Mouse (Mus musculus) testis, postnatal 10 days (tissue): ENCODE results near the gene Rims4.
A peak's percentile ranks its signal among the peaks of the same experiment; 100 is the strongest.

Experiments
- DNase-seq: peaks from one replicate; pipeline ENCODE4 v3.0.0; 2021; ENCODE audit warnings: low spot score

Rims4 gene

GRCm38 (mm10) chr2:163918317-163919258 is at the start of gene Rims4:
Rims4 (minus strand) TSS chr2:163918683.
- DNase-seq = peak; percentile 75

- no peak for DNase-seq
Measured at GRCm38 (mm10) chr2:163965706-163966105, 47.2 kb upstream of the Rims4 start.

- DNase-seq = peak; percentile 66
Measured at GRCm38 (mm10) chr2:163964606-163965560, 46.4 kb upstream of the Rims4 start.

DNA sequence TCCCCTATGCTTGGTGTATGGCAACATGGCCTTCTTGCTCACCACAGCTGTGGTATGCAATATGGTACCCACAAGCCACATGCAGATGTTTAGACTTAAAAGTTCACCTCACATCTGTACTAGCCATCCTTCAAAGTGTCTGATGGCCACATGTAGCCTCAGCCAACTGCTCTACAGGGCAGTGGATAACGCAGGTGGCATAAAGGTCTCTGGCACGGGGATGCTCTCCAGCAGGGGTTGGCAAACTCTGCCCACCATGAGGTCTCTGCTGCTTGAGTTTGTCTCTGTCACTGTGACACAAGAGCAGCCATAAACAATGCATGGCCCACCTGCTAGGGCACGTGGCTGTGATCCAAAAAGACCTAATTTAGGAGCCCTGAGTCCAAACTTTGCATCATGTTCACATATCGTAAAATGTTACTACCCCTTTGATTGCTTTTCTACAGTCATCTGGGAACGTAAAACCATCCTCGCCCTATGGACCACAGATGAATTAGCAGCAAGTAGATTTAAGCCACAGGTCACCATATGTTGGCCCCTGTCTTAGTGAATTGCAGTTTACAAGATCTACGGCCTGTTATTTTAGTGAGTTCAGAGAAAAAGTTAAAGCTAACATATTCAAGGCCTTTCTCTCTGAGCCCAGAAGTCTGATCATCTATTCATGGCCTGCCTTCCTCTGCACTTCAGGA is 35.3 kb upstream of the Rims4 start:
- no peak for DNase-seq

DNA sequence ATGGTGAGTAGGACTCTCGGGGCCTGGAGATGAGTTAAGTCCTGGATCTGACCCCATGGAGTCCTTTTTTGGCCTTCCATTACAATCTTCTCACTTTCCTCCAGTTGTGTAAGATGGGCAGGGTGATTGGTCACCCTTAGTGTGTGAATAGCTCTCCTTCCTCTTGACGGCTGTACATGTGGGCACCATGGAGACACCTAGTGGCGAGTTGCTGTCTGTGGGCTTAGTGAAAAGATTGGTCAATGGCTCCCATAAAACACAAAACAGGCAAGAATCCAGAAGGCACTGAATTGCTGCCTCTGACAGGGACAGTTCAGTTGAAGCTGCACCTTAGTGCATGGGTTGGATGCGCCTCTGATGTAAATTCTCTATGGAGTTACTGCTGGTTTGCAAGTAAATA is 33.3 kb upstream of the Rims4 start:
- peak; percentile 75 for DNase-seq

DNA sequence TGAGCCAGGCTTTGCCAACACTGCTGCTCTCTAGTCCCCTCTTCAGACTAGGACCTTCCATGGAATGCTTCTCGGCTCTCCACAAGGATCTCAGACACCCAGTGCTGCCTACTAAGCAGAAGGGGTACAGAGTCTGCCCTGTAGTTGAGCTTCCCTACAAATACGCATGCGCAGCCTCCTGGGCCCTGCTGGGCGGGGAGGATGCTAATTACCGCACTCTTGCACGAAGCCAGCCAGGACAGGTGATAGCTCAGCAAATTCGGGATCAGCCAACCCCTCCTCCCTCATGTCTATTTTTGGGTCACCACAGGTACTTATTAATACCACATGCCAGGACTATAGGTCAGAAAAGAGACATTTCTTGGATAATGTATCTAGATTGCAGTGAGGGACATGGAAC is 29.5 kb upstream of the Rims4 start:
- no peak for DNase-seq

- peak; percentile 68 for DNase-seq
Measured at GRCm38 (mm10) chr2:163946221-163946620, 27.7 kb upstream of the Rims4 start.

DNA sequence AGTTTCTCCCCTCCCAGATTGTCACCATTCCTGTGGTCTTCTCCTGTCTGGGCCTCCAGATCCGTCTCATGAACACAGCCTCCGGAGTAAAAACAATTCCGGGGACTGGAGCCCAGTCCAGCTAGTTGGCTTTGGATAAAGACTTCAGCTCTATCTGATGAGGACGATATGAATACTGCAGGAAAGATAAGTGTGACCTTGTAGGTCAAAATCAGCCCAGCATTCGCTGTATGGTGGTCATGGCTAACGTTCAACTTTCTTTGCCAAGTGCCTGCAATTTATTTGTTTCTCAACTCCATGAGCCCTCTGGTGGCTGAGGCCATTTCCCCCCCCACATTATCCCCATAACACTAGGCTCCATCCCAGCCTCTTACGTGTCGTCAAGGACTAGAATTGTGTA is 26.0 kb upstream of the Rims4 start:
- DNase-seq = no peak

- DNase-seq = no peak
Measured at GRCm38 (mm10) chr2:163943056-163943455, 24.6 kb upstream of the Rims4 start.

- no peak for DNase-seq
Measured at GRCm38 (mm10) chr2:163939522-163939921, 21.0 kb upstream of the Rims4 start.

- DNase-seq = no peak
Measured at GRCm38 (mm10) chr2:163932151-163932550, 13.7 kb upstream of the Rims4 start.

DNA sequence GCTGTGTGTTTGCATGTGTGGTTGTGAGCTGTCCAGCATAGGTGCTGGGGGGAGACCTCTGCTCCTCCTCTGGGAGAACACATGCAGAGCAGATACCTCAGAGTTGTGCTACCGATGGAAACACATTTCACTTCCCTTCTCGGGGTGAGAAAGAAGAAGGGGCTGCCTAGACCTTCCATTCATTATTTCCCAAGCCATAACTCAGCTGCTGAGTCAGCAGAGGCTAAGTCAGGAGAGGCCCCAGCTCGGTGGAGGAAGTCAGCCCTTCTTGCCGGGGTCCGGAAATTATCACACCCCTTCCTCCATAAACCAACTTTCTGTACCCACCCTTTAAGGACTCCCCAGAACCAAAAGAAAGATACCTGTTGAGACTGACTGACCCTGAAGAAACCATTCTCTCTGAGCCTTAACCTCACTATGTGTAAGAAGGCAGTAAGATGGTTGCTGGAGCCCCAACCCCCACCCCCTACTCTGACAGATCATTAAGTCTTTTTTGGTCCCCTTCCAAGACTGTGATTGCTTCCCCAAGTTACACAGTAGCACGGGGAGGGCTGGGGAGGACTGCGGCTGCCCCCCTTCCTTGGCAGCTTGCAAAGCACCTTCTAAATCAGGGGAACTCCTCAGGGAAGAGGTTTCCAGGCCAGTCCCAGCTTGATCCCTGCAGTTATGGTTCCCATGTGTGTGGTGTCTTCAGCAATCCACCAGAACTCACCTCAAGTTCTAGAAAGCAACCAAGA is 10.1 kb upstream of the Rims4 start:
- no peak for DNase-seq

DNA sequence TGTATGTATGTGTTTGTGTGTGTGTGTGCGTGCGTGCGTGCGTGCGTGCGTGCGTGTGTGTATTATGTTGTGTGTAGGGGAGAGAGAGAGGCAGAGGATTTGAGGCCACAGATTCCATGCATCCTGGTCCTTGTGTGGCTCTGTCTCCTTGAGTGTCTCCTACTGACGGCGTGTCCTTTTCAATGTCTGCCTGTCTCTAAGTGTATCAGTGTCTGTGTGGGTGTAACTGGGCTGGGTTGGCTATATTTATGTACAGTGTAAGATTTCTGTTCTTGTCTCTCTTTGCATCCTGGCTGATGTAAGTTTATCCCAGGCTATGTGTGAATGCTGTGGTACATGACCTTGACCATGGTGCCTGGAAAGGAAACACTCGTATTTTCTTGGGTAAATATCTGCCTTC is 6.6 kb upstream of the Rims4 start:
- no peak for DNase-seq

DNA sequence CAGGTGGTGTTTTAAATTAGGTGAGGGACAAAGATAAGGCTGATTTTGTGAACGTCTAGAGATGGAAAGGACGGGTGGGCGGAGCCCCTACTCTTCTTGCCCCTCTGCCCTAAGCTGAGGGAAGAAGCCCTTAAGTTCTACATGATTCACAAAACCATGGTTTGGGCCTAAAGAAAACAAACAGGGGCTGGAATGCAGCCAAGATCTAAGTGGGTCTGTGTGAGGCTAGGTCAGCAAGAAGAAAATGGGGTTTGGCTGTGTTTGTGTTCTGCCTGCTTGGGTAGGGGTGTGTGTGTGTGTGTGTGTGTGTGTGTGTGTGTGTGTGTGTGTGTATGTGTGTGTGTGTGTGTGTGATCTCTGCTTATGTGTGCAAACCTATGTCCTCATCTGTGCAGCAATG is 6.0 kb upstream of the Rims4 start:
- no peak for DNase-seq

- peak; percentile 69 for DNase-seq
Measured at GRCm38 (mm10) chr2:163923113-163923512, 4.6 kb upstream of the Rims4 start.

DNA sequence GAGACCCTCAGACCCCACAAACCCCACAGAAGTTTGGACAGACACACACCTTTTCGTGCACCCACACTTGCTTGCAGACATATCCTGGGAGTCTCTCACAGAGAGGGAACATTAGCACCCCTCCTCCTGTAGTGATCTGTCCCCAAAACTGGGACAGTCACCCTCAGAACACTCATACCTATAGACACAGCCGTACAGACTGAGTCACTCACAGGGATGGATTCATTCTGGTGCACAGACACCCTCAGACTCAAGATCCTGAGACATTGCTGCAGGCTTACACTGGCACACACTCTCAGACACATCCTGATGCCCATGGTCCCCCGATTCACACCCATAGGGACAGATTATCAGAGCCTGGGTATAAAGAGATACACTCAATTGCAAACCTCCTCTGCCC is 1.1 kb upstream of the Rims4 start:
- no peak for DNase-seq

DNA sequence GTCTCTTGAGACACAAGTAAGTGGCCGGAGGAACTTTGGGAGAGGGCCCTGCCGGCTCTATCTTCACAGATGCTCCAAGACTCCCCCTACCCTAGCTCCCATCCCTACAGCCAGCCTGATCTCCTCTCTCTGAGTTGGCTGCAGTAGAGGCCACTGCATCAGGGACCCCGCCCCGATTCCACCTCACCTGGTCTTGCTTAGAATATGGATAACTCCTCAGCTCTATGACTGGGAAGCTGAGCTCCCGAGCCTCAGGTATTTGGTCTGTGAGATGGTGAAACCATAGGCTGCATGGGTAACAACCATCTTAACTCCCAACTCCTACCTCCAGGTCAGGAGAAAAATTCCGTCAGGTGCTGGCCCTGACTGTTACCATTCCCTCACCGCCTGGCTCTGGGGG is 1.8 kb downstream of the Rims4 start:
- no peak for DNase-seq

GRCm38 (mm10) chr2:163915294-163915791 is 3.1 kb downstream of the Rims4 start:
- no peak for DNase-seq

GRCm38 (mm10) chr2:163914107-163914506 is 4.4 kb downstream of the Rims4 start:
- no peak for DNase-seq

- peak; percentile 79 for DNase-seq
Measured at GRCm38 (mm10) chr2:163913704-163914103, 4.8 kb downstream of the Rims4 start.

- no peak for DNase-seq
Measured at GRCm38 (mm10) chr2:163911826-163912444, 6.5 kb downstream of the Rims4 start.
